16 mouse cellular contexts compared by ENCODE assay signal in genomic region chr17:26420491-26421247, GRCm38 (mm10). TPM values are rescaled to one million over a fixed set of nuclear protein-coding genes. Genes with fewer than 3 reads are reported as not detected.
DNase-seq lines count a peak whose midpoint lies in the region; ATAC-seq and TF ChIP-seq lines count a peak whose summit lies in the region.
"Had no signal": no experiment of that assay in that cellular context is flagged by ENCODE, and none has a peak within 500 bp of the region (broad histone marks: within the 10 kb centered on the region; RNA-seq: fewer than 3 reads in every experiment).

No protein-coding gene starts in this region.

- TF ChIP-seq CTCF in kidney, adult 2 months (conservative IDR thresholded peaks at IDR 0.05; ENCODE audit: insufficient read depth, insufficient read length, low read depth, low read length), result no peak
- no peak for TF ChIP-seq CTCF in Patski (IDR thresholded peaks at IDR 0.05)

- peaks cover 87% of the 10 kb centered on the region for H3K4me1 ChIP-seq in kidney, adult 2 months (ENCODE audit: control insufficient read depth, insufficient read depth, low read length)
- peaks cover 46% of the 10 kb centered on the region for H3K4me1 ChIP-seq in intestine, embryonic 16.5 days (ENCODE audit: control insufficient read depth, insufficient read depth, low read length)

- POLR2A ChIA-PET in Patski (lab: Charles Lee), result no interaction called here

- CTCF ChIA-PET in Patski (lab: Charles Lee), result interaction anchor here (1.0 to 3.9 kb wide), 5 partner anchors 10 to 52 kb away, joined by 3 to 15 read pairs (median 6); no protein-coding TSS in a partner anchor

- no peak overlapping the region for H3K4me3 ChIP-seq in kidney, adult 2 months (ENCODE audit: insufficient read depth, low read depth, low read length)
- no peak overlapping the region for H3K4me3 ChIP-seq in intestine, embryonic 16.5 days (ENCODE audit: low read length)
- H3K4me3 ChIP-seq: erythroblast, embryonic 14.5 days; heart, embryonic 10.5 days; limb, embryonic 12.5 days had no signal

- H3K27me3 ChIP-seq in kidney, adult 2 months (replicated peaks; ENCODE audit: control insufficient read depth, insufficient read depth, low read length), result no peaks in the 10 kb centered on the region
- no peaks in the 10 kb centered on the region for H3K27me3 ChIP-seq in Patski
- no peaks in the 10 kb centered on the region for H3K27me3 ChIP-seq in intestine, embryonic 16.5 days (replicated peaks; ENCODE audit: control insufficient read depth, insufficient read depth, low read length)

- no peaks in the 10 kb centered on the region for H3K9me3 ChIP-seq in intestine, embryonic 16.5 days (ENCODE audit: control insufficient read depth, low read length)
- H3K9me3 ChIP-seq: G1E; heart, embryonic 10.5 days; limb, embryonic 12.5 days had no signal

- H3K4me2 ChIP-seq in intestine, embryonic 16.5 days (ENCODE audit: low read depth, low read length), result no peak overlapping the region
- H3K4me2 ChIP-seq: limb, embryonic 12.5 days had no signal

- in situ Hi-C loops in Patski (cut with MboI; ENCODE audit: low pct_unique_long_range_greater_than_20kb), result loop anchor here (5.0 kb wide), 1 partner anchor 43 kb away; no protein-coding TSS in a partner anchor

- 45% methylated on average over 7 of the region's 7 CpGs for WGBS in kidney, adult 2 months
- WGBS in intestine, embryonic 16.5 days, result 67% methylated on average over 7 of the region's 7 CpGs
- WGBS in large intestine, adult 2 months, result 31% methylated on average over 7 of the region's 7 CpGs

- 0 out of 2 replicates have a peak overlapping the region, but pooled peaks have one; percentile 12 for H3K9ac ChIP-seq in intestine, embryonic 16.5 days (ENCODE audit: low read depth, low read length)
- H3K9ac ChIP-seq: limb, embryonic 12.5 days; liver, embryonic 14.5 days had no signal

- H3K27ac ChIP-seq in kidney, adult 2 months (ENCODE audit: insufficient read depth, low read depth, low read length), result peak overlapping the region; percentile 90
- H3K27ac ChIP-seq in intestine, embryonic 16.5 days (ENCODE audit: low read length), result peak overlapping the region; percentile 79
- H3K27ac ChIP-seq: heart, embryonic 10.5 days; limb, embryonic 12.5 days; liver, embryonic 14.5 days had no signal

- DNase-seq in kidney, adult 2 months, result peak; percentile 35
- DNase-seq in kidney, postnatal 4 days, result no peak
- peak; percentile 25 for DNase-seq in Patski (ENCODE audit: low read depth, low spot score)
- peak; percentile 75 for DNase-seq in large intestine, adult 2 months (ENCODE audit: low read depth, low spot score)
- DNase-seq in urinary bladder, postnatal 36 days (ENCODE audit: low spot score in 2 of 2), result no peak
- DNase-seq in cerebellum, adult 9-10 months, result no peak

- no peaks in the 10 kb centered on the region for H3K36me3 ChIP-seq in kidney, adult 2 months (ENCODE audit: control insufficient read depth, insufficient read depth, low read length)
- no peaks in the 10 kb centered on the region for H3K36me3 ChIP-seq in intestine, embryonic 16.5 days (ENCODE audit: control insufficient read depth, insufficient read depth, low read length)
- H3K36me3 ChIP-seq: G1E; limb, embryonic 12.5 days had no signal

- no peak for ATAC-seq in Patski
- peak; percentile 81 for ATAC-seq in intestine, embryonic 16.5 days
- ATAC-seq: CD4-positive, CD25-positive, alpha-beta regulatory T cell, adult 4 months; forebrain, embryonic 16.5 days; hindbrain, embryonic 16.5 days; lung, postnatal 0 days had no signal

- TF ChIP-seq POLR2A in kidney, adult 2 months (IDR thresholded peaks at IDR 0.05; ENCODE audit: low read depth, low read length), result no peak

RNA-seq across cellular contexts. Expression of gene Neurl1b, which starts 6.0 kb away (rescaled TPM):
- polyA plus RNA-seq in kidney, adult 2 months (2012; rRNA removed), result 22.0 and 28.7 TPM in 2 replicates
- polyA plus RNA-seq in Patski (2021), result 79.6 TPM
- 1.5 and 1.6 TPM in 2 replicates for polyA plus RNA-seq in intestine, embryonic 16.5 days (2015; fragmentation: Nextera tagmentation; extraction: Ambion mirVana)
- polyA plus RNA-seq in large intestine, adult 2 months (2012; rRNA removed), result 13.7 and 16.0 TPM in 2 replicates
- polyA plus RNA-seq: erythroblast, embryonic 14.5 days; G1E had no signal

Comparison
In these comparisons a context has a peak if more than half of its experiments do, and no peak if none do; other contexts are left out.
1. DNase-seq: peak in kidney, adult 2 months (single experiment), Patski (single experiment) and large intestine, adult 2 months (single experiment); none in kidney, postnatal 4 days (0 of 2), urinary bladder, postnatal 36 days (0 of 2) and cerebellum, adult 9-10 months (single experiment).